Mouse (Mus musculus) embryonic facial prominence, embryonic 14.5 days (tissue): Measurements from ENCODE around the gene Nmrk2. TPM values are rescaled to one million over a fixed set of nuclear protein-coding genes. Genes with fewer than 3 reads are reported as not detected.

Experiments
- ATAC-seq: fragments of 200-750 bp; cut with Nextera tagmentation; 2 replicates; pipeline ENCODE4 v1.8.0; 2017; ENCODE audit warnings: low read depth, moderate number of reproducible peaks, moderate TSS enrichment
- DNase-seq: peaks from one replicate; pipeline ENCODE4 v3.0.0-alpha.2; 2015; ENCODE audit warnings: low spot score
- H3K27ac ChIP-seq: fragments of 300-500 bp; sonication (generic); replicated peaks from 2 replicates; pipeline ENCODE4 v1.5.1; 2014; ENCODE audit warnings: low read depth, mild to moderate bottlenecking, low read length, moderate library complexity
- H3K27me3 ChIP-seq: fragments of 300-500 bp; sonication (generic); replicated peaks from 2 replicates; pipeline ENCODE4 v1.6.1; 2014; ENCODE audit warnings: low read length; ENCODE audit not compliant: control insufficient read depth, insufficient read depth
- H3K36me3 ChIP-seq: fragments of 300-500 bp; sonication (generic); 2 replicates; pipeline ENCODE4 v1.6.1; 2014; ENCODE audit warnings: low read length, mixed read lengths; ENCODE audit not compliant: control insufficient read depth, insufficient read depth
- H3K4me1 ChIP-seq: fragments of 300-500 bp; sonication (generic); 2 replicates; pipeline ENCODE4 v1.6.1; 2014; ENCODE audit warnings: antibody characterized with exemption, low read length; ENCODE audit not compliant: control insufficient read depth, insufficient read depth
- H3K4me2 ChIP-seq: fragments of 300-500 bp; sonication (generic); 2 replicates; pipeline ENCODE4 v1.6.1; 2014; ENCODE audit warnings: low read depth, mild to moderate bottlenecking, low read length, moderate library complexity, mixed read lengths
- H3K4me3 ChIP-seq: fragments of 300-500 bp; sonication (generic); 2 replicates; pipeline ENCODE4 v1.5.1; 2014; ENCODE audit warnings: low read depth, mild to moderate bottlenecking, low read length
- H3K9ac ChIP-seq: fragments of 300-500 bp; sonication (generic); 2 replicates; pipeline ENCODE4 v1.6.1; 2014; ENCODE audit warnings: low read depth, mild to moderate bottlenecking, low read length, moderate library complexity, mixed read lengths
- H3K9me3 ChIP-seq: fragments of 300-500 bp; sonication (generic); 2 replicates; pipeline ENCODE4 v1.6.1; 2016; ENCODE audit warnings: low read length; ENCODE audit not compliant: control insufficient read depth
- WGBS: fragments of 180-500 bp; shearing (Covaris S2); extraction: QIAGEN DNeasy Blood & Tissue Kit; methylation state at CpG from one replicate; pipeline ENCODE4 v1.1.7; 2014; 5-methylcytosine and 5-hydroxymethylcytosine counted together
- polyA plus RNA-seq: library from polyadenylated mRNA; unstranded; fragments of >200 nt; fragmentation: Nextera tagmentation; extraction: Ambion mirVana; gene quantifications from 2 replicates; pipeline ENCODE4 v1.2.1, GENCODE M21; 2014

The Nmrk2 gene
- polyA plus RNA-seq, 1 experiment from 2014 or later: 1.7 TPM

DNA sequence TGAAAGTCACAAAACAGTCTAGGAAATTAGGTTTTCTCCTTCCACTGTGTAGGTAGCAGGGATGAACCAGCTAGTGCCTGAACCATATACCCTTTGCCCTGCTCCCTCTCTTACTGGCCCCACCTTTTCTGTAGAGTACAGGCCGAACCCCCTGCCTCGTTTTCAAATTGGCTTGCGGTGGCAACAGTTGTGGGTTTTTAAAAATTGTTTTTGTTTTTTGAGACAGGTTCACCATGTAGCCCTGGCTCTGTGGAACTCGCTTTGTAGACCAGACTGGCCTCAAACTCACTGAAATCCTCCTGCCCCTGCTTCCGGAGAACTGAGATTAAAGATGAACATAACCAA, 33.8 kb downstream of the Nmrk2 start:
- H3K4me1 ChIP-seq: peaks cover 15% of the 10 kb centered on the region

DNA sequence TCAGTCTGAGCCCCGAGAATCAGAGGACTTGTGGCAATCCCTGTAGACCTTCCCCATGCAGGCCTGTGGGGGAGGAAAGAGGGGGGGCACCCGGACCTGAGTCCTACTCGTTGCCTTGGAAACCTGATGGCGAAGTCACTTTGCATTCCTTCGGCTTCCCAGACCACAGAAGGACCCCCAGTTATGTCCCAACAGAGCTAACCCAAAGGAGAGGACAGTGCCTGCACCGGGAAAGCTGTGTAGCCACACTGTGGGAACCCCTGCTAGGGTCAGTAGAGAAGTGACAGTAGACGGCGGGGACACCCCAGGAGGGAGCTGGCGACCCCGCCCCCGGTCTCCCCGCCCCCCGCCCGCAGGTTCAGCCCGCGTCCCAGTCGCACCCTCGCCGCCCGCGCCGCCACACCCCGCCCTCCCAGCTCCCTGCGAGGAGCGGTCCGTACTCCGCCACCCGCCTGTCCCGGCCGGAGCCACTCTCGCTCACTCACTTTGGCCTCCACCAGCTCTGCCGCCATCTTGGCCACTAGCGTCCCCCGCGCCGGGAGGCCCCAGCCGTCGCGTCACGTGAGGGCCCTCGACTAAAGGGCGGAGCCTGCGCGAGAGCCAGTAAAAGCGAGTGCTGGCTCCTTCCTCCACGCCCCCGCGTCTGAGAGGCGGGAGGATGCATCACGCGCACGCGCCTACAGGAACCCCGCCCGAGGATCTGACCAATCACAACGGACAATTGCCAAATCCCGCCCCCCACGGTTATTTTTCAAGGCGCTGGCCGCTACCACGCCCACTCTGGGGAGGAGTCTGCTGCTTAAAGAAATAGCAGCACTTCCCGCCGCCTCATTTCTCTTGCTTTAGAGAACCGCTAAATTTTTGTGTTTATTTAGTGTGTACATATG, 34.4 kb downstream of the Nmrk2 start, which contains the start of gene Pias4:
Gene Pias4, minus strand, starts transcription at position 724 of the 887 bp plus-strand sequence.
- Histone ChIP-seq H3K9ac (peak within 1 kb of the TSS; percentile 85), H3K4me1 (peaks cover 12% of the 10 kb centered on the region), H3K4me3 (peak within 1 kb of the TSS; percentile 91), H3K27me3 (no peaks in the 10 kb centered on the region), H3K27ac (peak within 1 kb of the TSS; percentile 71), H3K4me2 (peak within 1 kb of the TSS; percentile 84), H3K9me3 (no peaks in the 10 kb centered on the region), H3K36me3 (peaks cover 15% of the 10 kb centered on the region)
- WGBS: under 1% methylated on average over 26 of the region's 64 CpGs
- DNase-seq (peak; percentile 100), ATAC-seq (peak; percentile 87)

More for the DNA sequence above, 33.8 kb downstream of the Nmrk2 start:
- H3K4me2 ChIP-seq: peak overlapping the region; percentile 84
- H3K27me3 ChIP-seq: no peaks in the 10 kb centered on the region
- H3K9ac ChIP-seq: peak overlapping the region; percentile 55
- DNase-seq (no peak), ATAC-seq (peak; percentile 72)
- WGBS: 9% methylated on average over 5 of the region's 5 CpGs
- H3K36me3 ChIP-seq: peaks cover 12% of the 10 kb centered on the region
- no peaks in the 10 kb centered on the region for H3K9me3 ChIP-seq
- peak overlapping the region; percentile 71 for H3K27ac ChIP-seq
- peak overlapping the region; percentile 91 for H3K4me3 ChIP-seq

- peaks cover 12% of the 10 kb centered on the region for H3K4me1 ChIP-seq
- H3K9me3 ChIP-seq: no peaks in the 10 kb centered on the region
- DNase-seq (no peak), ATAC-seq (no peak)
- H3K4me3 ChIP-seq: no peak overlapping the region
- H3K27me3 ChIP-seq: no peaks in the 10 kb centered on the region
- no peak overlapping the region for H3K9ac ChIP-seq
- WGBS: 61% methylated on average over 8 of the region's 8 CpGs
- H3K4me2 ChIP-seq: no peak overlapping the region
- H3K36me3 ChIP-seq: peaks cover 38% of the 10 kb centered on the region
- no peak overlapping the region for H3K27ac ChIP-seq
Observed at GRCm38 (mm10) chr10:81165118-81165517, 36.7 kb downstream of the Nmrk2 start.

DNA sequence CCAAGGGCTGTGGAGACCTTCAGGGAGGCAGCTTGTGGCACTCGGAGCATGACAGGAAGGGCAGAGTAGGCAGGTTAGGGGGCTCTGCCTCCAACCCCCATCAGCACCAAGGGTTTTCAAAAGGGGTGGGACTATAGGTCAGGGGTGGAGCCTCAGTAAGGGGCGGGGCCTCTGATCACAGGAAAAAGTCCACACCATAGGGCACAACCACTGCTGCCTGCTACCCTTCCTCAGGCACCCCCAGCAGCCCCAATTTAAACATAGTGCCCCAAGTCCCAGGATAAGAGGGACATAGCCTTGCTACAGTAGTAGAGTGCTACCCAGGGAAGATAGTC, 39.6 kb downstream of the Nmrk2 start:
- Histone ChIP-seq H3K4me1 (peaks cover 6% of the 10 kb centered on the region), H3K36me3 (peaks cover 60% of the 10 kb centered on the region), H3K4me2 (no peak overlapping the region), H3K9ac (no peak overlapping the region), H3K9me3 (no peaks in the 10 kb centered on the region), H3K27me3 (no peaks in the 10 kb centered on the region), H3K4me3 (no peak overlapping the region), H3K27ac (no peak overlapping the region)
- WGBS: 69% methylated on average over 2 of the region's 2 CpGs
- ATAC-seq: no peak
- DNase-seq: no peak

GRCm38 (mm10) chr10:81161602-81162317, 40.1 kb downstream of the Nmrk2 start:
- Histone ChIP-seq H3K9ac (no peak overlapping the region), H3K36me3 (peaks cover 66% of the 10 kb centered on the region), H3K4me2 (no peak overlapping the region), H3K27me3 (no peaks in the 10 kb centered on the region), H3K27ac (no peak overlapping the region), H3K9me3 (no peaks in the 10 kb centered on the region), H3K4me1 (peaks cover 5% of the 10 kb centered on the region), H3K4me3 (no peak overlapping the region)
- 83% methylated on average over 7 of the region's 8 CpGs for WGBS
- no peak for ATAC-seq
- DNase-seq: no peak

DNA sequence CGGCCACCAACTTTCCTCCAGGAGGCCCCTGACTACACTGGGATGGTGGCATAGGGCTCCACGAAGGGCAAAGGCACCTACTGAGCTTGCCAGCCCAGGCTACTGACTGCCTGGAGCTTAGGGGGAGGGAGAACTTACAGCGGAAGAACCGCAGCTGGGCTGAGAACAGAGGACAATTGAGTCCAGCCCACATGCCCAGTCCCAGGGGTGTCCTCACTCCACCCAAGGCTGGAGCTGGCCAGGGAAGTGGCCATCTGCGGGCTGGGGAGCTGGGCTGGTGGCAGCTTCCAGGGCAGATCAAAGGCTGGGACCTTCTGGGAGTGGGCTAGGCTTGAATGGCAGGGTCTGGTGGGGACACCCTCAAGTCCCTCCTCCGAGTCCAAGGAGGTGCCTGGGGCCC, 47.1 kb downstream of the Nmrk2 start:
- Histone ChIP-seq H3K36me3 (peaks cover 88% of the 10 kb centered on the region), H3K4me3 (no peak overlapping the region), H3K9me3 (no peaks in the 10 kb centered on the region), H3K4me1 (no peaks in the 10 kb centered on the region), H3K27me3 (no peaks in the 10 kb centered on the region), H3K27ac (no peak overlapping the region), H3K9ac (no peak overlapping the region), H3K4me2 (no peak overlapping the region)
- WGBS: 68% methylated on average over 5 of the region's 6 CpGs
- ATAC-seq (no peak), DNase-seq (no peak)

- Histone ChIP-seq H3K9me3 (no peaks in the 10 kb centered on the region), H3K4me3 (no peak overlapping the region), H3K4me1 (no peaks in the 10 kb centered on the region), H3K4me2 (no peak overlapping the region), H3K27ac (no peak overlapping the region), H3K27me3 (no peaks in the 10 kb centered on the region), H3K9ac (no peak overlapping the region), H3K36me3 (peaks cover 91% of the 10 kb centered on the region)
- ATAC-seq (no peak), DNase-seq (no peak)
- 82% methylated on average over 12 of the region's 12 CpGs for WGBS
Observed at GRCm38 (mm10) chr10:81154313-81154712, 47.5 kb downstream of the Nmrk2 start.

DNA sequence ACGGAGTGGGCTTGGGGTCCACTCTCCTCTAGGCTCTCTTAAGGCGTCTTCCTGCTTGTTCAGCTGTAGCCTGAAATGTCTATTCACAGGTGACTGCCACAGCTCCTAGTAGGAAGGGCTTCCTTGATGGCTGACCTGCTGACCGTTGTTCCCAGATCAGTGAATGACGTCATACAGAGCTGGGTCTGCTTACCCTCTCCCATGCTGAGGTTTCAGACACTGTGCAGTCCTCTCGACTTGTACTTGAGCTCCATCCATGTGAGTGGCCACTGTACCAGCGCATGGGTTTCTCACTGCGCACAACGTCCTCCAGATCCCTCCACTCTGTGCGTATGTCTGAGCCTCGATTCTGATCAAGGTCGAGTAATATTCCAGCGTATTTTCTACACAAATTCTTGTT, 49.2 kb downstream of the Nmrk2 start:
- Histone ChIP-seq H3K27me3 (no peaks in the 10 kb centered on the region), H3K36me3 (peaks cover 94% of the 10 kb centered on the region), H3K9ac (no peak overlapping the region), H3K4me3 (no peak overlapping the region), H3K9me3 (no peaks in the 10 kb centered on the region), H3K4me1 (no peaks in the 10 kb centered on the region), H3K27ac (no peak overlapping the region), H3K4me2 (no peak overlapping the region)
- DNase-seq (no peak), ATAC-seq (no peak)
- 67% methylated on average over 12 of the region's 12 CpGs for WGBS
